Mouse (Mus musculus) erythroblast, embryonic 14.5 days (primary cell): Measurements from ENCODE around the gene Kl. TPM values are rescaled to one million over a fixed set of nuclear protein-coding genes. Genes with fewer than 3 reads are reported as not detected.

Source experiments
- H3K27me3 ChIP-seq: 2 replicates; pipeline ENCODE4 v1.6.1; 2012; ENCODE audit warnings: inconsistent platforms; ENCODE audit not compliant: control insufficient read depth
- H3K36me3 ChIP-seq: 2 replicates; pipeline ENCODE4 v1.6.1; 2012; ENCODE audit warnings: mild to moderate bottlenecking, inconsistent platforms; ENCODE audit not compliant: control insufficient read depth
- H3K4me1 ChIP-seq: 2 replicates; pipeline ENCODE4 v1.6.1; 2012; ENCODE audit warnings: inconsistent platforms; ENCODE audit not compliant: control insufficient read depth
- H3K4me3 ChIP-seq: replicated peaks from 2 replicates; pipeline ENCODE3; 2012; ENCODE audit warnings: moderate library complexity, mild to moderate bottlenecking, inconsistent platforms
- H3K9me3 ChIP-seq: 2 replicates; pipeline ENCODE4 v1.6.1; 2012; ENCODE audit warnings: low read length, inconsistent platforms, mixed read lengths; ENCODE audit not compliant: control insufficient read depth
- GATA1 ChIP-seq: IDR thresholded peaks from 2 replicates; pipeline ENCODE4 v1.6.1; 2012; ENCODE audit warnings: low read length, inconsistent platforms, mixed read lengths
- TAL1 ChIP-seq: IDR thresholded peaks from 3 replicates; pipeline ENCODE4 v1.6.1; 2012; ENCODE audit warnings: low read length, inconsistent platforms, mixed read lengths
- polyA plus RNA-seq: library from polyadenylated mRNA; stranded (reverse); fragments of >175 nt; gene quantifications from 2 replicates; pipeline ENCODE4 v1.2.3, GENCODE M21; 2012

The Kl gene
- polyA plus RNA-seq, 1 experiment: not detected

DNA sequence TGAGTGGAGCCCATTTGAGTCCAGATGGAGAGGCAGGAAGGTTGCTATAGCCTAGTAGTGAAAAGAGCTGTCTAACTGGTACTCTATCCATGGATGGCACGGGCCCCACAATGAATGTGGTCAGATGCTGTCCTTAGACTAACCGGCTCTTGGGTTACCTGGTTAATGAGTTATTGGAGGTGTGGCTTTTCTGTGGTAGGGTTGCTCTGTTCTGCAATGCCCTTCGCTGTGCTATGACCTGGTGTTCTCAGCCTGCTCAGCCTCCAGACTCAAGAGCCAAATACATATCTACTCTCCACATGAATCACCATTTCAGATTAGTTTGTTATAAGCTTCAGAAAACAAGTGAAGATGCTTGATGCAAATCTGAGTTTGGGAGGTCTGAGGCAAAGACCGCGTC is 90.5 kb downstream of the Kl start:
- Histone ChIP-seq H3K27me3 (no peaks in the 10 kb centered on the region), H3K4me3 (no peak overlapping the region), H3K4me1 (no peaks in the 10 kb centered on the region), H3K9me3 (0 out of 2 replicates have a peak, but pooled peaks cover 2% of the 10 kb centered on the region), H3K36me3 (peaks cover 3% of the 10 kb centered on the region)
- no peak for TF ChIP-seq GATA1
- no peak for TF ChIP-seq TAL1
